Mouse (Mus musculus): ENCODE data around the gene Srr. TPM values are rescaled to one million over a fixed set of nuclear protein-coding genes. Genes with fewer than 3 reads are reported as not detected.

Gene Srr
- polyA plus RNA-seq, 1 experiment from 2014 or later = 25.9 TPM

- 81% methylated on average over 5 of the region's 5 CpGs for WGBS
- DNase-seq (ENCODE audit: low spot score, missing footprints) = no peak
- Histone ChIP-seq H3K4me2 (no peak overlapping the region), H3K4me1 (ENCODE audit: control insufficient read depth, insufficient read depth, low read length) (no peaks in the 10 kb centered on the region), H3K27me3 (ENCODE audit: control insufficient read depth, insufficient read depth, low read length) (no peaks in the 10 kb centered on the region), H3K9me3 (ENCODE audit: control insufficient read depth, low read length) (no peaks in the 10 kb centered on the region), H3K27ac (ENCODE audit: low read depth, low read length) (no peak overlapping the region), H3K4me3 (ENCODE audit: low read depth, low read length) (no peak overlapping the region), H3K36me3 (ENCODE audit: control insufficient read depth, insufficient read depth, low read length) (no peaks in the 10 kb centered on the region), H3K9ac (ENCODE audit: low read length) (no peak overlapping the region)
- no peak for ATAC-seq (ENCODE audit: low FRiP score)
Measured at GRCm38 (mm10) chr11:74862129-74862528, 63.6 kb downstream of the Srr start.

- WGBS = 81% methylated on average over 9 of the region's 9 CpGs
Measured at GRCm38 (mm10) chr11:74857756-74858155, 68.0 kb downstream of the Srr start.

More at GRCm38 (mm10) chr11:74857756-74858155, 68.0 kb downstream of the Srr start:
- Histone ChIP-seq H3K36me3 (ENCODE audit: control insufficient read depth, insufficient read depth, low read length) (no peaks in the 10 kb centered on the region), H3K9ac (ENCODE audit: low read length) (no peak overlapping the region), H3K4me1 (ENCODE audit: control insufficient read depth, insufficient read depth, low read length) (no peaks in the 10 kb centered on the region), H3K27me3 (ENCODE audit: control insufficient read depth, insufficient read depth, low read length) (no peaks in the 10 kb centered on the region), H3K9me3 (ENCODE audit: control insufficient read depth, low read length) (no peaks in the 10 kb centered on the region), H3K4me2 (no peak overlapping the region), H3K27ac (ENCODE audit: low read depth, low read length) (no peak overlapping the region), H3K4me3 (ENCODE audit: low read depth, low read length) (no peak overlapping the region)
- DNase-seq (ENCODE audit: low spot score, missing footprints) (no peak), ATAC-seq (ENCODE audit: low FRiP score) (no peak)

Small RNA genes lying within 50 kb of the gene (microRNA-seq; reads per million reads assigned to microRNA genes)
- 0.57 reads per million for gene Mir6926

Other genes starting within 250 kb of the Srr start
- gene Pafah1b1, start 201.3 kb downstream of the Srr start, polyA plus RNA-seq (2014; fragmentation: Nextera tagmentation; extraction: Ambion mirVana) = 103 and 112 TPM in 2 replicates
- 48.5 and 51.8 TPM in 2 replicates for gene Mettl16, start 155.1 kb downstream of the Srr start, polyA plus RNA-seq (2014; fragmentation: Nextera tagmentation; extraction: Ambion mirVana)
- 3.7 and 4.5 TPM in 2 replicates for gene Mnt, start 95.0 kb downstream of the Srr start, polyA plus RNA-seq (2014; fragmentation: Nextera tagmentation; extraction: Ambion mirVana)
- 5.8 and 6.8 TPM in 2 replicates for gene Sgsm2, start 28.9 kb downstream of the Srr start, polyA plus RNA-seq (2014; fragmentation: Nextera tagmentation; extraction: Ambion mirVana)
- gene Tsr1, start 27.9 kb downstream of the Srr start, polyA plus RNA-seq (2014; fragmentation: Nextera tagmentation; extraction: Ambion mirVana) = 48.9 and 51.3 TPM in 2 replicates
- 16.0 and 17.9 TPM in 2 replicates for gene Smg6, start 125 bp downstream of the Srr start, polyA plus RNA-seq (2014; fragmentation: Nextera tagmentation; extraction: Ambion mirVana)
- 0.34 and 0.57 TPM in 2 replicates for gene Hic1, start 243.6 kb upstream of the Srr start, polyA plus RNA-seq (2014; fragmentation: Nextera tagmentation; extraction: Ambion mirVana)

All from midbrain, embryonic 11.5 days (tissue).